ENCODE assay signal across 40 mouse cellular contexts in genomic region chr11:109854056-109854455, GRCm38 (mm10). TPM values are rescaled to one million over a fixed set of nuclear protein-coding genes. Genes with fewer than 3 reads are reported as not detected.
"Had no signal": no experiment of that assay in that cellular context is flagged by ENCODE, and none has a peak within 500 bp of the region (broad histone marks: within the 10 kb centered on the region; RNA-seq: fewer than 3 reads in every experiment).

No protein-coding gene starts in this region.

- H3K9me3 ChIP-seq: heart, embryonic 10.5 days; heart, embryonic 12.5 days; hindbrain, embryonic 12.5 days; kidney, embryonic 15.5 days; limb, embryonic 13.5 days; limb, embryonic 15.5 days had no signal

- DNase-seq: forebrain, postnatal 0 days; gastrocnemius, postnatal 14 days; gastrocnemius, postnatal 36 days; heart, adult 18-20 months; heart, postnatal 14 days; heart, postnatal 36 days; kidney, adult 11 months; kidney, adult 2 months; kidney, adult 9 months; kidney, postnatal 14 days; kidney, postnatal 36 days; layer of hippocampus, adult 9-11 months; layer of hippocampus, postnatal 36 days had no signal

- H3K4me2 ChIP-seq: heart, embryonic 12.5 days; kidney, embryonic 15.5 days; liver, embryonic 11.5 days had no signal

- H3K27me3 ChIP-seq: heart, embryonic 12.5 days; hindbrain, embryonic 12.5 days; kidney, embryonic 15.5 days; limb, embryonic 13.5 days; limb, embryonic 15.5 days had no signal

- ATAC-seq: forebrain, postnatal 0 days; hindbrain, postnatal 0 days; intestine, embryonic 16.5 days had no signal

- H3K4me3 ChIP-seq: heart, embryonic 10.5 days; heart, embryonic 12.5 days; hindbrain, embryonic 12.5 days; kidney, embryonic 15.5 days; limb, embryonic 13.5 days had no signal

- H3K27ac ChIP-seq: heart, embryonic 10.5 days; hindbrain, embryonic 12.5 days; hindbrain, embryonic 14.5 days; hindbrain, postnatal 0 days; kidney, embryonic 15.5 days; kidney, postnatal 0 days; limb, embryonic 13.5 days had no signal

- H3K9ac ChIP-seq: forebrain, postnatal 0 days; heart, embryonic 12.5 days; hindbrain, embryonic 12.5 days; hindbrain, embryonic 14.5 days; kidney, embryonic 15.5 days; limb, embryonic 13.5 days; limb, embryonic 15.5 days had no signal

- H3K36me3 ChIP-seq: heart, embryonic 10.5 days; heart, embryonic 12.5 days; hindbrain, embryonic 12.5 days; kidney, embryonic 15.5 days; limb, embryonic 13.5 days; limb, embryonic 15.5 days had no signal

RNA-seq across cellular contexts. Expression of gene 1700012B07Rik, which starts 26.2 kb away (rescaled TPM):
- total RNA-seq: forebrain, postnatal 0 days; gastrocnemius, adult 18-20 months; gastrocnemius, adult 8-10 months; gastrocnemius, postnatal 14 days; gastrocnemius, postnatal 36 days; heart, adult 18-20 months; heart, adult 8-10 months; heart, postnatal 14 days; heart, postnatal 36 days; hematopoietic stem cell, adult 5-6 weeks; hindbrain, postnatal 0 days; layer of hippocampus, adult 18-20 months; layer of hippocampus, adult 8-10 months; layer of hippocampus, postnatal 14 days; layer of hippocampus, postnatal 36 days; left cerebral cortex, adult 18-20 months; left cerebral cortex, adult 8-10 months; left cerebral cortex, postnatal 10 days; left cerebral cortex, postnatal 25 days; left cerebral cortex, postnatal 4 days had no signal
- polyA plus RNA-seq: forebrain, postnatal 0 days; heart, embryonic 10.5 days; heart, embryonic 12.5 days; heart, embryonic 14.5 days; heart, embryonic 16.5 days; hindbrain, embryonic 12.5 days; hindbrain, embryonic 14.5 days; hindbrain, postnatal 0 days; intestine, embryonic 14.5 days; intestine, embryonic 16.5 days; kidney, adult 2 months; kidney, embryonic 15.5 days; kidney, postnatal 0 days; limb, embryonic 11.5 days; limb, embryonic 13.5 days; limb, embryonic 15.5 days; liver, embryonic 11.5 days had no signal
